Mouse (Mus musculus) right cerebral cortex, adult 2 months (tissue): ENCODE results near the gene Slc26a9.

Source experiments
- DNase-seq, 2 experiments: peaks; one replicate each; pipeline ENCODE4 v3.0.0; 2021 to 2022; ENCODE audit warnings: low spot score in 2 of 2

Gene Slc26a9

GRCm38 (mm10) chr1:131736494-131736893 lies 7.3 kb upstream of the Slc26a9 start:
- no peak for DNase-seq

GRCm38 (mm10) chr1:131737269-131737668 lies 6.6 kb upstream of the Slc26a9 start:
- DNase-seq: peak; percentile 98

GRCm38 (mm10) chr1:131738760-131739159 lies 5.1 kb upstream of the Slc26a9 start:
- DNase-seq: no peak

GRCm38 (mm10) chr1:131739481-131740160 lies 4.2 kb upstream of the Slc26a9 start:
- DNase-seq: no peak

GRCm38 (mm10) chr1:131745391-131745790 lies 1.6 kb downstream of the Slc26a9 start:
- DNase-seq: no peak

- DNase-seq: no peak
These were observed 3.9 kb downstream of the Slc26a9 start for GRCm38 (mm10) chr1:131747761-131748160.

- no peak for DNase-seq
These were observed 4.8 kb downstream of the Slc26a9 start for GRCm38 (mm10) chr1:131748636-131749035.

GRCm38 (mm10) chr1:131749706-131750545 lies 6.1 kb downstream of the Slc26a9 start:
- DNase-seq: no peak

- DNase-seq: no peak
These were observed 7.5 kb downstream of the Slc26a9 start for GRCm38 (mm10) chr1:131751181-131751890.

GRCm38 (mm10) chr1:131751891-131752311 lies 8.1 kb downstream of the Slc26a9 start:
- DNase-seq: no peak

GRCm38 (mm10) chr1:131754212-131754829 lies 10.5 kb downstream of the Slc26a9 start:
- DNase-seq: no peak

- peak; percentile 78 to 83 for DNase-seq
These were observed 11.1 kb downstream of the Slc26a9 start for GRCm38 (mm10) chr1:131754916-131755315.

- DNase-seq: no peak
These were observed 13.4 kb downstream of the Slc26a9 start for GRCm38 (mm10) chr1:131757211-131757610.

- DNase-seq: no peak
These were observed 15.0 kb downstream of the Slc26a9 start for GRCm38 (mm10) chr1:131758796-131759195.

- DNase-seq: no peak
These were observed 16.0 kb downstream of the Slc26a9 start for GRCm38 (mm10) chr1:131759667-131760427.

- no peak for DNase-seq
These were observed 16.6 kb downstream of the Slc26a9 start for GRCm38 (mm10) chr1:131760428-131760820.

- DNase-seq: no peak
These were observed 17.4 kb downstream of the Slc26a9 start for GRCm38 (mm10) chr1:131761079-131761831.

GRCm38 (mm10) chr1:131763683-131764082 lies 19.9 kb downstream of the Slc26a9 start:
- no peak for DNase-seq

GRCm38 (mm10) chr1:131764581-131765338 lies 20.9 kb downstream of the Slc26a9 start:
- no peak for DNase-seq
